Mouse (Mus musculus) midbrain, postnatal 0 days (tissue): ENCODE results near the gene Mpg. TPM values are rescaled to one million over a fixed set of nuclear protein-coding genes. Genes with fewer than 3 reads are reported as not detected.

Experiments used
- ATAC-seq: fragments of 200-750 bp; cut with Nextera tagmentation; 2 replicates; pipeline ENCODE4 v1.8.0; 2017; ENCODE audit warnings: moderate number of reproducible peaks, mild to moderate bottlenecking, moderate TSS enrichment, moderate library complexity; ENCODE audit not compliant: low FRiP score
- DNase-seq: peaks from one replicate; pipeline ENCODE4 v3.0.0-alpha.2; 2015; ENCODE audit warnings: low spot score
- H3K27ac ChIP-seq: fragments of 300-500 bp; sonication (generic); 2 replicates; pipeline ENCODE4 v1.5.1; 2014; ENCODE audit warnings: low read depth, mild to moderate bottlenecking, low read length, mixed read lengths
- H3K27me3 ChIP-seq: fragments of 300-500 bp; sonication (generic); 2 replicates; pipeline ENCODE4 v1.6.1; 2014; ENCODE audit warnings: low read length, control low read depth, mixed read lengths; ENCODE audit not compliant: insufficient read depth
- H3K36me3 ChIP-seq: fragments of 300-500 bp; sonication (generic); 2 replicates; pipeline ENCODE4 v1.6.1; 2014; ENCODE audit warnings: low read length, control low read depth, mixed read lengths; ENCODE audit not compliant: insufficient read depth
- H3K4me1 ChIP-seq: fragments of 300-500 bp; sonication (generic); 2 replicates; pipeline ENCODE4 v1.6.1; 2014; ENCODE audit warnings: mild to moderate bottlenecking, control low read depth, antibody characterized with exemption, low read length, mixed read lengths; ENCODE audit not compliant: insufficient read depth
- H3K4me2 ChIP-seq: fragments of 300-500 bp; sonication (generic); 2 replicates; pipeline ENCODE4 v1.6.1; 2014; ENCODE audit warnings: low read depth, mild to moderate bottlenecking, low read length, mixed read lengths; ENCODE audit not compliant: poor library complexity, severe bottlenecking
- H3K4me3 ChIP-seq: fragments of 300-500 bp; sonication (generic); 2 replicates; pipeline ENCODE4 v1.5.1; 2014; ENCODE audit warnings: low read depth, mild to moderate bottlenecking, low read length, moderate library complexity
- H3K9ac ChIP-seq: fragments of 300-500 bp; sonication (generic); replicated peaks from 2 replicates; pipeline ENCODE4 v1.6.1; 2014; ENCODE audit warnings: mild to moderate bottlenecking, low read length, moderate library complexity, mixed read lengths; ENCODE audit not compliant: poor library complexity, severe bottlenecking
- H3K9me3 ChIP-seq: fragments of 300-500 bp; sonication (generic); 2 replicates; pipeline ENCODE4 v1.6.1; 2016; ENCODE audit warnings: low read length, control low read depth
- CTCF ChIP-seq: IDR thresholded peaks from 2 replicates; pipeline ENCODE4 v1.5.1; 2016; ENCODE audit warnings: antibody characterized with exemption, mild to moderate bottlenecking
- WGBS: fragments of 180-500 bp; shearing (Covaris S2); extraction: QIAGEN DNeasy Blood & Tissue Kit; methylation state at CpG from one replicate; pipeline ENCODE4 v1.1.7; 2014; 5-methylcytosine and 5-hydroxymethylcytosine counted together
- polyA plus RNA-seq: library from polyadenylated mRNA; unstranded; fragments of >200 nt; fragmentation: Nextera tagmentation; extraction: Ambion mirVana; gene quantifications from 2 replicates; pipeline ENCODE4 v1.2.1, GENCODE M21; 2015
- total RNA-seq: library from RNA; depleted of rRNA; stranded (reverse); fragments of >200 nt; gene quantifications from 2 replicates; pipeline ENCODE4 v1.2.3, GENCODE M21; 2014

The Mpg gene
- total and polyA plus RNA-seq, 2 experiments from 2014 or later = 31.2 to 31.7 TPM

DNA sequence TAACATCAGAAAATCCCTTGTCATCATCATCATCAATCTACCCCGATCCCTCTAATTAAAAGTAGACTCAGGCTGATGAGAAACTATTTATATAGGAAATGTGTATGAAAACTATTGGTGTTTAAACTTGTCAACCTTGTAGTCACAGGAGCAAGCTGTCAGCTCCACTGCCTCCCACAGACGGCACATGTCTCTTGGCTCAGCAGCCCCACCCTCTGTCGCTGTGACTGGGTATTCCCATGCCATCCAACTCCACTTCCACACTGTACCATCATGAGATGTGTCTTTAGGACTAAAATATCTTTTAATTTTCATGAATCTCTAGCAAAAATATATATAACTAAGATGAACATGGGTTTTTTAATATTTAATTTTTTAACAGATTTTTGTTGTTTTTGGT is 22.0 kb downstream of the Mpg start:
- H3K27ac ChIP-seq = no peak overlapping the region
- WGBS = 81% methylated on average over 3 of the region's 3 CpGs
- H3K36me3 ChIP-seq = peaks cover 34% of the 10 kb centered on the region
- H3K4me3 ChIP-seq = no peak overlapping the region
- no peaks in the 10 kb centered on the region for H3K9me3 ChIP-seq
- no peak overlapping the region for H3K4me2 ChIP-seq
- no peaks in the 10 kb centered on the region for H3K27me3 ChIP-seq
- no peak for TF ChIP-seq CTCF
- ATAC-seq (no peak), DNase-seq (no peak)
- H3K4me1 ChIP-seq = no peaks in the 10 kb centered on the region
- no peak overlapping the region for H3K9ac ChIP-seq

- Histone ChIP-seq H3K27ac (no peak overlapping the region), H3K9ac (no peak overlapping the region), H3K9me3 (no peaks in the 10 kb centered on the region), H3K4me1 (no peaks in the 10 kb centered on the region), H3K4me2 (no peak overlapping the region), H3K36me3 (peaks cover 24% of the 10 kb centered on the region), H3K4me3 (no peak overlapping the region), H3K27me3 (no peaks in the 10 kb centered on the region)
- 89% methylated on average over 8 of the region's 8 CpGs for WGBS
- ATAC-seq = no peak
- no peak for DNase-seq
- TF ChIP-seq CTCF = no peak
Measured at GRCm38 (mm10) chr11:32250880-32251763, 24.8 kb downstream of the Mpg start.

GRCm38 (mm10) chr11:32253121-32253520 is 26.8 kb downstream of the Mpg start:
- H3K4me1 ChIP-seq = no peaks in the 10 kb centered on the region
- H3K27ac ChIP-seq = no peak overlapping the region
- H3K9ac ChIP-seq = no peak overlapping the region
- no peak overlapping the region for H3K4me3 ChIP-seq
- WGBS = 95% methylated on average over 1 of the region's 1 CpGs
- no peak for TF ChIP-seq CTCF
- ATAC-seq (no peak), DNase-seq (no peak)
- no peak overlapping the region for H3K4me2 ChIP-seq
- peaks cover 16% of the 10 kb centered on the region for H3K36me3 ChIP-seq
- H3K27me3 ChIP-seq = no peaks in the 10 kb centered on the region
- no peaks in the 10 kb centered on the region for H3K9me3 ChIP-seq

GRCm38 (mm10) chr11:32256146-32256545 is 29.8 kb downstream of the Mpg start:
- Histone ChIP-seq H3K36me3 (peaks cover 10% of the 10 kb centered on the region), H3K4me3 (no peak overlapping the region), H3K4me1 (no peaks in the 10 kb centered on the region), H3K4me2 (no peak overlapping the region), H3K27ac (no peak overlapping the region), H3K9me3 (no peaks in the 10 kb centered on the region), H3K9ac (no peak overlapping the region), H3K27me3 (no peaks in the 10 kb centered on the region)
- WGBS = 95% methylated on average over 1 of the region's 1 CpGs
- DNase-seq (no peak), ATAC-seq (no peak)
- TF ChIP-seq CTCF = no peak

GRCm38 (mm10) chr11:32256566-32256965 is 30.3 kb downstream of the Mpg start:
- no peak for TF ChIP-seq CTCF
- Histone ChIP-seq H3K4me2 (no peak overlapping the region), H3K36me3 (peaks cover 10% of the 10 kb centered on the region), H3K4me3 (no peak overlapping the region), H3K4me1 (no peaks in the 10 kb centered on the region), H3K27me3 (no peaks in the 10 kb centered on the region), H3K27ac (no peak overlapping the region), H3K9ac (no peak overlapping the region), H3K9me3 (no peaks in the 10 kb centered on the region)
- ATAC-seq (no peak), DNase-seq (no peak)
- 95% methylated on average over 3 of the region's 3 CpGs for whole genome bisulfite sequencing

DNA sequence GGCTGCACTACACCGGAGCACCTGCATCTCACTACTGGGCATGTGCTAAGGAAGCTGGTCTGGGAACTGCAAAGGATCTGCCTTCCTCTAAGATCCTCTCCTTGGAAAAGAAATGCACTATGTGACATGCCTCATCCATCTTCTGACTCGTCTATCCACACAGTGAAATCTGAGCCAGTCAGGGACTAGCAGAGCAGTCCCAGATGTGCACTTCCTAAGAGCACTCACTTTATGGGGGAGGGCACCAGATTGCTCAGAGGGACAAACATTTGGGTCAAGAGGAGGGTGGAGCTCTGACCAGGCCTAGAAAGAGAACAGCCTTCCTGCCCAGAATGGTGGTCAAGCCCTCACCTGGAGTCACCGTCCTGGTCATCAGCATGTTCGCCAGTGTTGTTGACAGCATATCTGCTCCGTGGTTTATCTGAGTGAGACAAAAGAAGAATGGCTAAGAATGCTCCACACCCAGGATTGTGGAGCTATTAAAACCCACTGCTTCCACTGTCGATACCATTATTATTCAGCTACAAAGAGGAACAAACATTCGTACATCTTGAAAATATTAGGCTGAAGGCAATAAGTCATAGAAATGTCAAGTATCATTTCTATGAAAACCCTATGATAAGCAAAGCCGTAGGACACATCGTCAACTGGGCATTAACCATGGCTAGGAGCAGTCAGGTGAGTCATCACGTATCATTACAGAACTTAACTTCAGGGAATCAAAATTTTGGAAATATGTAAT is 36.5 kb downstream of the Mpg start:
- no peak for DNase-seq
- peaks cover 17% of the 10 kb centered on the region for H3K36me3 ChIP-seq
- 94% methylated on average over 10 of the region's 10 CpGs for WGBS

More for the DNA sequence above, 36.5 kb downstream of the Mpg start:
- H3K4me2 ChIP-seq = no peak overlapping the region
- no peaks in the 10 kb centered on the region for H3K4me1 ChIP-seq
- TF ChIP-seq CTCF = no peak
- H3K27me3 ChIP-seq = no peaks in the 10 kb centered on the region
- no peak overlapping the region for H3K27ac ChIP-seq
- H3K9me3 ChIP-seq = no peaks in the 10 kb centered on the region
- no peak for ATAC-seq
- H3K9ac ChIP-seq = no peak overlapping the region
- no peak overlapping the region for H3K4me3 ChIP-seq
